Mouse (Mus musculus) CH12.LX (cell line): ENCODE results near the gene Tyro3. TPM values are rescaled to one million over a fixed set of nuclear protein-coding genes. Genes with fewer than 3 reads are reported as not detected.

ENCODE experiments used
- DNase-seq: peaks from one replicate; pipeline ENCODE4 v3.0.0-alpha.2; 2013; ENCODE audit errors: extremely low read depth
- H3K27ac ChIP-seq: 2 replicates; pipeline ENCODE4 v1.5.1; 2012; ENCODE audit warnings: low read depth, mild to moderate bottlenecking, control low read depth, moderate library complexity; ENCODE audit not compliant: insufficient read depth
- H3K27me3 ChIP-seq: replicated peaks from 2 replicates; pipeline ENCODE3; 2012; ENCODE audit warnings: inconsistent platforms
- H3K36me3 ChIP-seq, 2 experiments: replicated peaks in 1 of 2; 2 replicates each; pipeline versions ENCODE3 to v1.6.1; 2012; ENCODE audit warnings: inconsistent platforms in 1 of 2, low read length in 1 of 2, mild to moderate bottlenecking in 1 of 2, mixed read lengths in 1 of 2, moderate library complexity in 1 of 2; ENCODE audit not compliant: control insufficient read depth in 1 of 2, insufficient read depth in 1 of 2
- H3K4me1 ChIP-seq, 2 experiments: 2 replicates each; pipeline ENCODE4 v1.6.1; 2012; ENCODE audit warnings: inconsistent platforms in 1 of 2, moderate library complexity in 1 of 2; ENCODE audit not compliant: insufficient read depth in 2 of 2, control insufficient read depth in 1 of 2
- H3K4me2 ChIP-seq: 2 replicates; pipeline ENCODE4 v1.6.1; 2012; ENCODE audit warnings: low read depth, mild to moderate bottlenecking, control low read depth; ENCODE audit not compliant: poor library complexity, insufficient read depth, severe bottlenecking
- H3K4me3 ChIP-seq, 3 experiments: fragments of 150-350 bp in 1 of 3; sonication (generic) in 1 of 3; replicated peaks in 1 of 3; 2 replicates each; pipeline versions ENCODE3 to v1.5.1; 2011 to 2012; ENCODE audit warnings: low read depth in 2 of 3, low read length in 2 of 3, mild to moderate bottlenecking in 2 of 3, moderate library complexity in 2 of 3, control low read depth in 1 of 3, improper control_type of control experiment in 1 of 3, inconsistent platforms in 1 of 3, mixed read lengths in 1 of 3; ENCODE audit not compliant: poor library complexity in 1 of 3
- H3K79me2 ChIP-seq: replicated peaks from 2 replicates; pipeline ENCODE4 v1.6.1; 2012; ENCODE audit warnings: mild to moderate bottlenecking, moderate library complexity; ENCODE audit not compliant: control insufficient read depth, poor library complexity, insufficient read depth, severe bottlenecking; ENCODE audit errors: extremely low read depth
- H3K9ac ChIP-seq: 2 replicates; pipeline ENCODE4 v1.6.1; 2012; ENCODE audit warnings: low read depth, mild to moderate bottlenecking, control low read depth, moderate library complexity; ENCODE audit not compliant: insufficient read depth
- H3K9me3 ChIP-seq: replicated peaks from 2 replicates; pipeline ENCODE3; 2012; ENCODE audit warnings: low read length, inconsistent platforms, mixed read lengths
- CHD2 ChIP-seq: IDR thresholded peaks from 2 replicates; pipeline ENCODE4 v1.6.1; 2011; ENCODE audit warnings: low read length, improper control_type of control experiment
- CTCF ChIP-seq, 2 experiments: IDR thresholded peaks in 1 of 2; conservative IDR thresholded peaks in 1 of 2; 2 replicates each; pipeline ENCODE4 v1.5.1; 2011 to 2012; ENCODE audit warnings: low read depth in 2 of 2, low read length in 2 of 2, improper control_type of control experiment in 1 of 2, inconsistent platforms in 1 of 2, mild to moderate bottlenecking in 1 of 2, moderate library complexity in 1 of 2
- E2F4 ChIP-seq: IDR thresholded peaks from 2 replicates; pipeline ENCODE4 v1.6.1; 2011; ENCODE audit warnings: low read depth, low read length, improper control_type of control experiment; ENCODE audit not compliant: insufficient replicate concordance
- ELF1 ChIP-seq: IDR thresholded peaks from 2 replicates; pipeline ENCODE4 v1.6.1; 2014; ENCODE audit warnings: low read depth, mild to moderate bottlenecking, inconsistent platforms, low read length, improper control_type of control experiment
- EP300 ChIP-seq: IDR thresholded peaks from 2 replicates; pipeline ENCODE4 v1.6.1; 2011; ENCODE audit warnings: low read length, improper control_type of control experiment
- GABPA ChIP-seq: IDR thresholded peaks from 2 replicates; pipeline ENCODE4 v1.6.1; 2012; ENCODE audit warnings: low read depth, low read length, improper control_type of control experiment, inconsistent platforms; ENCODE audit not compliant: insufficient replicate concordance
- HCFC1 ChIP-seq: IDR thresholded peaks from 2 replicates; pipeline ENCODE4 v1.6.1; 2012; ENCODE audit warnings: low read depth, mild to moderate bottlenecking, inconsistent platforms, low read length, improper control_type of control experiment
- JUND ChIP-seq: conservative IDR thresholded peaks from 2 replicates; pipeline ENCODE4 v1.6.1; 2011; ENCODE audit warnings: low read depth, low read length, improper control_type of control experiment
- KAT2A ChIP-seq: IDR thresholded peaks from 2 replicates; pipeline ENCODE4 v1.6.1; 2012; ENCODE audit warnings: low read length, improper control_type of control experiment, inconsistent platforms; ENCODE audit not compliant: insufficient replicate concordance
- MXI1 ChIP-seq: IDR thresholded peaks from 2 replicates; pipeline ENCODE4 v1.6.1; 2011; ENCODE audit warnings: mild to moderate bottlenecking, low read depth, low read length, improper control_type of control experiment
- MYC ChIP-seq: IDR thresholded peaks from 2 replicates; pipeline ENCODE4 v1.6.1; 2011; ENCODE audit warnings: low read depth, mild to moderate bottlenecking, improper control_type of control experiment, low read length
- NELFE ChIP-seq: IDR thresholded peaks from 2 replicates; pipeline ENCODE4 v1.6.1; 2011; ENCODE audit warnings: low read depth, low read length, improper control_type of control experiment
- POLR2A ChIP-seq: IDR thresholded peaks from 2 replicates; pipeline ENCODE4 v1.6.1; 2011; ENCODE audit warnings: low read depth, mild to moderate bottlenecking, improper control_type of control experiment, low read length
- POLR2AphosphoS2 ChIP-seq: IDR thresholded peaks from 2 replicates; pipeline ENCODE4 v1.6.1; 2011; ENCODE audit warnings: low read depth, low read length, improper control_type of control experiment
- RAD21 ChIP-seq: IDR thresholded peaks from 2 replicates; pipeline ENCODE4 v1.6.1; 2011; ENCODE audit warnings: low read depth, mild to moderate bottlenecking, low read length, improper control_type of control experiment, moderate library complexity
- RCOR1 ChIP-seq: conservative IDR thresholded peaks from 2 replicates; pipeline ENCODE4 v1.6.1; 2012; ENCODE audit warnings: low read depth, mild to moderate bottlenecking, inconsistent platforms, low read length, improper control_type of control experiment
- SIN3A ChIP-seq: IDR thresholded peaks from 2 replicates; pipeline ENCODE4 v1.6.1; 2012; ENCODE audit warnings: low read length, improper control_type of control experiment, inconsistent platforms
- SMC3 ChIP-seq: IDR thresholded peaks from 2 replicates; pipeline ENCODE4 v1.6.1; 2011; ENCODE audit warnings: low read depth, low read length, improper control_type of control experiment
- TBP ChIP-seq: conservative IDR thresholded peaks from 2 replicates; pipeline ENCODE4 v1.6.1; 2011; ENCODE audit warnings: low read depth, low read length, improper control_type of control experiment
- TCF12 ChIP-seq: IDR thresholded peaks from 2 replicates; pipeline ENCODE4 v1.6.1; 2014; ENCODE audit warnings: low read depth, mild to moderate bottlenecking, inconsistent platforms, low read length, improper control_type of control experiment
- UBTF ChIP-seq: IDR thresholded peaks from 2 replicates; pipeline ENCODE4 v1.6.1; 2012; ENCODE audit warnings: low read depth, mild to moderate bottlenecking, inconsistent platforms, low read length, improper control_type of control experiment, moderate library complexity
- USF1 ChIP-seq: IDR thresholded peaks from 2 replicates; pipeline ENCODE4 v1.6.1; 2014; ENCODE audit warnings: low read depth, mild to moderate bottlenecking, inconsistent platforms, low read length, improper control_type of control experiment
- USF2 ChIP-seq: conservative IDR thresholded peaks from 2 replicates; pipeline ENCODE4 v1.6.1; 2011; ENCODE audit warnings: low read depth, low read length, improper control_type of control experiment
- ZC3H11A ChIP-seq: IDR thresholded peaks from 2 replicates; pipeline ENCODE4 v1.6.1; 2012; ENCODE audit warnings: low read depth, mild to moderate bottlenecking, inconsistent platforms, low read length, improper control_type of control experiment
- ZKSCAN1 ChIP-seq: IDR thresholded peaks from 2 replicates; pipeline ENCODE4 v1.6.1; 2012; ENCODE audit warnings: low read depth, inconsistent platforms, low read length, improper control_type of control experiment, borderline replicate concordance
- dilution Hi-C: fragments of 300-500 bp; cut with MboI; formaldehyde crosslinking; loops from 2 replicates; pipeline ENCODE4 v1.14.3; 2020; ENCODE audit warnings: low sequenced_read_pairs; ENCODE audit not compliant: extremely low pct_unique_long_range_greater_than_20kb, extremely low pct_ligation_motif_present
- in situ Hi-C: fragments of 300-500 bp; cut with MboI; formaldehyde crosslinking; loops from 3 replicates; pipeline ENCODE4 v1.14.3; 2019; ENCODE audit warnings: low sequenced_read_pairs, low pct_ligation_motif_present, low pct_unique_long_range_greater_than_20kb, mixed read lengths
- polyA plus RNA-seq: library from polyadenylated mRNA; unstranded; fragments of >175 nt; gene quantifications from 2 replicates; pipeline ENCODE4 v1.2.1, GENCODE M21; 2012; ENCODE audit warnings: low read depth; ENCODE audit not compliant: insufficient read length
- total RNA-seq, 2 experiments: library from RNA; depleted of rRNA; stranded (reverse); fragments of 300-350 nt in 1 of 2; fragments of >200 nt in 1 of 2; gene quantifications; 2 replicates each; pipeline ENCODE4 v1.2.3; 2012 to 2014

The Tyro3 gene
- total and polyA plus RNA-seq, 3 experiments: 20.3 to 39.7 (median 23.7) TPM

- dilution Hi-C loops: no loop called here
- no peak overlapping the region for H3K4me2 ChIP-seq
- H3K79me2 ChIP-seq: no peaks in the 10 kb centered on the region
- H3K4me1 ChIP-seq: no peaks in the 10 kb centered on the region
- H3K9ac ChIP-seq: no peak overlapping the region
- peaks cover 3% of the 10 kb centered on the region for H3K9me3 ChIP-seq
- H3K36me3 ChIP-seq: no peaks in the 10 kb centered on the region
- H3K4me3 ChIP-seq: no peak overlapping the region
- DNase-seq: no peak
- in situ Hi-C loops: no loop called here
- no peak for TF ChIP-seq NELFE
- TF ChIP-seq TBP: no peak
- no peak for TF ChIP-seq CHD2
- no peak for TF ChIP-seq TCF12
- TF ChIP-seq MYC: no peak
- TF ChIP-seq USF2: no peak
- no peak for TF ChIP-seq JUND
- no peak for TF ChIP-seq MXI1
- no peak for TF ChIP-seq ZC3H11A
- peaks cover 6% of the 10 kb centered on the region for H3K27me3 ChIP-seq
- H3K27ac ChIP-seq: no peak overlapping the region
Observed at GRCm38 (mm10) chr2:119842000-119842399, 44.5 kb downstream of the Tyro3 start.

DNA sequence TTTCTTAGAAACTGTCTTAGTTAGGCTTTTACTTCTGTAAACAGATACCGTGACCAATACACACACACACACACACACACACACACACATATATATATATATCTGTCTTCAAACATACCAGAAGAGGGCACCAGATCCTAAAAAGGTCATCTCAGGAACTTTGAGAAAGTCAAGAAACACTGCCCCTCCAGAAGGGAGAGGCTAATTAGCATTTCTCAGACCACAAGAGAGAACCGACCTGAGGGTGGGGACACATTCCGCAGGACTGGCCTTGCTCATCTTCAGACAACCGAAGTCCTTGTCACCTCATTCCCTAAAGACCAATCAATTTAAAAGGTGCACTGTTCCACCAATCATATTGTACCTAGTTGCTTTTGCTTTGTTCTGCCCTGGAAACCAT is 46.0 kb downstream of the Tyro3 start:
- DNase-seq: peak; percentile 14
- Histone ChIP-seq H3K4me3 (no peak overlapping the region), H3K4me2 (no peak overlapping the region), H3K79me2 (no peaks in the 10 kb centered on the region)
- dilution Hi-C loops: no loop called here
- TF ChIP-seq ZKSCAN1 (no peak), HCFC1 (no peak), POLR2AphosphoS2 (no peak), UBTF (no peak), SMC3 (peak; percentile 10), ELF1 (no peak), NELFE (no peak), SIN3A (no peak), RCOR1 (no peak), RAD21 (peak; percentile 13), E2F4 (no peak), KAT2A (no peak), GABPA (no peak), JUND (no peak), TCF12 (no peak), POLR2A (no peak), EP300 (no peak), USF1 (no peak), CTCF (conservative IDR thresholded peaks at IDR 0.05 in 1 of 2, IDR thresholded peaks at IDR 0.05 in 1 of 2; ENCODE audit: low read depth in 2 of 2, low read length in 2 of 2) (peak in 1 of 2 experiments; percentile 39; a peak in 1 of 4 replicates), CHD2 (no peak)
- TF ChIP-seq, all 38 proteins: peak for 3
- H3K27ac ChIP-seq: no peak overlapping the region
- peaks cover 5% of the 10 kb centered on the region for H3K27me3 ChIP-seq
- H3K9me3 ChIP-seq: peaks cover 3% of the 10 kb centered on the region
- in situ Hi-C loops: no loop called here
- no peak overlapping the region for H3K9ac ChIP-seq
- no peaks in the 10 kb centered on the region for H3K36me3 ChIP-seq
- no peaks in the 10 kb centered on the region for H3K4me1 ChIP-seq
